Mouse (Mus musculus): ENCODE results near the gene Erbb4.
A peak's percentile ranks its signal among the peaks of the same experiment; 100 is the strongest.

Gene Erbb4

GRCm38 (mm10) chr1:69107485-69108158 is at the start of gene Erbb4:
TSS of gene Erbb4 (minus strand) at chr1:69108059.
- no peak for DNase-seq (ENCODE audit: low spot score)

- no peak for DNase-seq (ENCODE audit: low spot score)
Measured at GRCm38 (mm10) chr1:69157346-69157745, 49.5 kb upstream of the Erbb4 start.

- DNase-seq (ENCODE audit: low spot score): no peak
Measured at GRCm38 (mm10) chr1:69141341-69141740, 33.5 kb upstream of the Erbb4 start.

- DNase-seq (ENCODE audit: low spot score): no peak
Measured at GRCm38 (mm10) chr1:69139519-69139868, 31.6 kb upstream of the Erbb4 start.

- DNase-seq (ENCODE audit: low spot score): peak; percentile 33
Measured at GRCm38 (mm10) chr1:69138856-69139518, 31.1 kb upstream of the Erbb4 start.

- no peak for DNase-seq (ENCODE audit: low spot score)
Measured at GRCm38 (mm10) chr1:69124147-69124848, 16.4 kb upstream of the Erbb4 start.

- no peak for DNase-seq (ENCODE audit: low spot score)
Measured at GRCm38 (mm10) chr1:69118249-69118938, 10.5 kb upstream of the Erbb4 start.

GRCm38 (mm10) chr1:69108159-69108925 is 483 bp upstream of the Erbb4 start:
- DNase-seq (ENCODE audit: low spot score): no peak

- DNase-seq (ENCODE audit: low spot score): no peak
Measured at GRCm38 (mm10) chr1:69106937-69107461, 860 bp downstream of the Erbb4 start.

- no peak for DNase-seq (ENCODE audit: low spot score)
Measured at GRCm38 (mm10) chr1:69106322-69106761, 1.5 kb downstream of the Erbb4 start.

- no peak for DNase-seq (ENCODE audit: low spot score)
Measured at GRCm38 (mm10) chr1:69105493-69106321, 2.2 kb downstream of the Erbb4 start.

GRCm38 (mm10) chr1:69105096-69105492 is 2.8 kb downstream of the Erbb4 start:
- no peak for DNase-seq (ENCODE audit: low spot score)

- no peak for DNase-seq (ENCODE audit: low spot score)
Measured at GRCm38 (mm10) chr1:69103211-69103706, 4.6 kb downstream of the Erbb4 start.

- no peak for DNase-seq (ENCODE audit: low spot score)
Measured at GRCm38 (mm10) chr1:69101670-69102069, 6.2 kb downstream of the Erbb4 start.

- no peak for DNase-seq (ENCODE audit: low spot score)
Measured at GRCm38 (mm10) chr1:69093052-69093451, 14.8 kb downstream of the Erbb4 start.

- DNase-seq (ENCODE audit: low spot score): no peak
Measured at GRCm38 (mm10) chr1:69089331-69089730, 18.5 kb downstream of the Erbb4 start.

- DNase-seq (ENCODE audit: low spot score): no peak
Measured at GRCm38 (mm10) chr1:69085753-69086152, 22.1 kb downstream of the Erbb4 start.

GRCm38 (mm10) chr1:69048918-69049317 is 58.9 kb downstream of the Erbb4 start:
- no peak for DNase-seq (ENCODE audit: low spot score)

- no peak for DNase-seq (ENCODE audit: low spot score)
Measured at GRCm38 (mm10) chr1:69046228-69046978, 61.5 kb downstream of the Erbb4 start.

- no peak for DNase-seq (ENCODE audit: low spot score)
Measured at GRCm38 (mm10) chr1:69027816-69028215, 80.0 kb downstream of the Erbb4 start.

Data from left cerebral cortex, adult 11 months (tissue).